ENCODE assay signal across 8 mouse cellular contexts in the genomic region with DNA sequence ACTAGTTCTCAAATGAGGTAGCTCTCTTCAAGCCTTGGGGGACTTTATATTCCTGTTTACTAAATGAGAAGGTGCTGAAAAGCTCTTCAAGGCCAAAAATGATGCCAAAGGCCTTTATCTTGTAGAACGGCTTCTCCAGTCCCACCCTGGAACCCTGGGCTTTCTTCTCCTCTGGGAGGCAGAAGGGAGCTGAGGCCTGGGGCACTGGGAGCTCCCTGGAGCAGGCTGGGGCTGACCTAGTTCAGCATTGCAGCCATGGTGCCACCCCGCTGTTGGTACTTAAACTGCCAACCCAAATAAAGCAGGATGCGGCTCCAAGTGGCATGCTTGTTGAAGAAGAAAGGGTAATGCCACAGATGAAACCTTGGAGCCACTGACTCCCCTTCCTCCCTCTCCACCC. TPM values are rescaled to one million over a fixed set of nuclear protein-coding genes. Genes with fewer than 3 reads are reported as not detected.
DNase-seq lines count a peak whose midpoint lies in the region; ATAC-seq and TF ChIP-seq lines count a peak whose summit lies in the region.

No protein-coding gene starts in this region.

- peak; percentile 28 for TF ChIP-seq CTCF in left cerebral cortex, adult 2 months (IDR thresholded peaks at IDR 0.05)

- H3K4me2 ChIP-seq in embryonic facial prominence, embryonic 15.5 days (replicated peaks), result peak overlapping the region; percentile 74
- H3K4me2 ChIP-seq in limb, embryonic 14.5 days (replicated peaks; ENCODE audit: low read depth, low read length, severe bottlenecking), result peak overlapping the region; percentile 58

- WGBS in embryonic facial prominence, embryonic 15.5 days, result 63% methylated on average over 3 of the region's 3 CpGs
- WGBS in limb, embryonic 14.5 days, result 68% methylated on average over 3 of the region's 3 CpGs

- H3K4me1 ChIP-seq in brown adipose tissue, adult 24 weeks (ENCODE audit: control insufficient read depth, insufficient read depth, insufficient read length, low read length), result peaks cover 35% of the 10 kb centered on the region
- H3K4me1 ChIP-seq in embryonic facial prominence, embryonic 15.5 days, result peaks cover 50% of the 10 kb centered on the region
- H3K4me1 ChIP-seq in limb, embryonic 14.5 days (ENCODE audit: control insufficient read depth, insufficient read depth, low read length), result peaks cover 37% of the 10 kb centered on the region

- no peaks in the 10 kb centered on the region for H3K36me3 ChIP-seq in embryonic facial prominence, embryonic 15.5 days
- H3K36me3 ChIP-seq in limb, embryonic 14.5 days (ENCODE audit: control insufficient read depth, insufficient read depth, low read length), result no peaks in the 10 kb centered on the region

- ATAC-seq in embryonic facial prominence, embryonic 15.5 days (ENCODE audit: insufficient number of reproducible peaks, low FRiP score, low TSS enrichment, low read depth), result no peak
- no peak for ATAC-seq in limb, embryonic 14.5 days (ENCODE audit: low FRiP score, low read depth)

- peak overlapping the region; percentile 91 for H3K4me3 ChIP-seq in left cerebral cortex, adult 2 months
- peak overlapping the region; percentile 70 for H3K4me3 ChIP-seq in brown adipose tissue, adult 24 weeks (ENCODE audit: insufficient read depth, low read depth, low read length)
- H3K4me3 ChIP-seq in embryonic facial prominence, embryonic 15.5 days (replicated peaks), result peak overlapping the region; percentile 90
- peak overlapping the region; percentile 95 for H3K4me3 ChIP-seq in limb, embryonic 14.5 days (replicated peaks; ENCODE audit: low read length)

- DNase-seq in left cerebral cortex, adult 2 months (ENCODE audit: extremely low spot score in 1 of 2, low spot score in 2 of 2), result peak in 1 of 2 experiments; percentile 42
- DNase-seq in left cerebral cortex, adult 11 months (ENCODE audit: low spot score), result no peak
- no peak for DNase-seq in limb, embryonic 14.5 days (ENCODE audit: low spot score)
- peak; percentile 75 for DNase-seq in retina, postnatal 1 day
- DNase-seq in urinary bladder, adult 18-20 months (ENCODE audit: low spot score in 2 of 2), result no peak
- no peak for DNase-seq in kidney, adult 9 months

- no peaks in the 10 kb centered on the region for H3K9me3 ChIP-seq in embryonic facial prominence, embryonic 15.5 days (replicated peaks)
- H3K9me3 ChIP-seq in limb, embryonic 14.5 days (ENCODE audit: control insufficient read depth, low read length), result no peaks in the 10 kb centered on the region

- H3K9ac ChIP-seq in embryonic facial prominence, embryonic 15.5 days, result peak overlapping the region; percentile 90; the same call in 1 of the 2 replicates
- peak overlapping the region; percentile 96; the same call in 1 of the 2 replicates for H3K9ac ChIP-seq in limb, embryonic 14.5 days (ENCODE audit: low read depth, low read length, severe bottlenecking)

- H3K27me3 ChIP-seq in embryonic facial prominence, embryonic 15.5 days, result no peaks in the 10 kb centered on the region
- no peaks in the 10 kb centered on the region for H3K27me3 ChIP-seq in limb, embryonic 14.5 days (ENCODE audit: control insufficient read depth, insufficient read depth, low read length)

- H3K27ac ChIP-seq in left cerebral cortex, adult 2 months, result peak overlapping the region; percentile 58
- peak overlapping the region; percentile 83 for H3K27ac ChIP-seq in brown adipose tissue, adult 24 weeks (replicated peaks; ENCODE audit: low read depth, low read length)
- peak overlapping the region; percentile 71 for H3K27ac ChIP-seq in embryonic facial prominence, embryonic 15.5 days (replicated peaks)
- H3K27ac ChIP-seq in limb, embryonic 14.5 days (replicated peaks; ENCODE audit: low read depth, low read length), result peak overlapping the region; percentile 16; the same call in 1 of the 2 replicates

- intact Hi-C loops in left cerebral cortex, adult 2 months (cut with DNase I), result loop anchor here (2.0 kb wide), 2 partner anchors 82 to 88 kb away; no protein-coding TSS in a partner anchor

- TF ChIP-seq POLR2A in limb, embryonic 14.5 days (IDR thresholded peaks at IDR 0.05; ENCODE audit: borderline replicate concordance, extremely low read depth, insufficient read depth, insufficient read length), result no peak

RNA-seq across cellular contexts. Expression of a gene that starts 1.5 kb away (rescaled TPM):
- 10 to 100 TPM; 56.6 to 58.5 TPM for total RNA-seq in left cerebral cortex, adult 2 months (2021)
- polyA plus RNA-seq in brown adipose tissue, adult 24 weeks (2012; ENCODE audit: insufficient read depth, insufficient read length, missing spikeins), result 31.6 and 42.3 TPM in 2 replicates
- 30.5 and 31.5 TPM in 2 replicates for polyA plus RNA-seq in embryonic facial prominence, embryonic 15.5 days (2015; fragmentation: Nextera tagmentation; extraction: Ambion mirVana)
- polyA plus RNA-seq in limb, embryonic 14.5 days (2012; rRNA removed), result 29.0 and 29.9 TPM in 2 replicates
- polyA plus RNA-seq in limb, embryonic 14.5 days (2014; fragmentation: Nextera tagmentation; extraction: Ambion mirVana), result 39.5 and 39.7 TPM in 2 replicates

Comparison
In these comparisons a context has a peak if more than half of its experiments do, and no peak if none do; other contexts are left out.
1. H3K27ac ChIP-seq: peak in every context shown above with its lines; median percentile 83 in brown adipose tissue, adult 24 weeks; 71 in embryonic facial prominence, embryonic 15.5 days; 58 in left cerebral cortex, adult 2 months; 16 in limb, embryonic 14.5 days.